Mouse (Mus musculus) midbrain, embryonic 16.5 days (tissue): ENCODE data around the gene Dusp2. TPM values are rescaled to one million over a fixed set of nuclear protein-coding genes. Genes with fewer than 3 reads are reported as not detected.
"Not testable (repeated sequence)": the region's sequence is repeated elsewhere in the genome, so short reads cannot be mapped to it uniquely, and the experiment has no call there.

Experiments used
- ATAC-seq: fragments of 200-750 bp; cut with Nextera tagmentation; 2 replicates; pipeline ENCODE4 v1.8.0; 2017; ENCODE audit warnings: moderate TSS enrichment
- H3K27ac ChIP-seq: fragments of 300-500 bp; sonication (generic); 2 replicates; pipeline ENCODE4 v1.5.1; 2014; ENCODE audit warnings: mild to moderate bottlenecking, low read length, mixed read lengths
- H3K27me3 ChIP-seq: fragments of 300-500 bp; sonication (generic); 2 replicates; pipeline ENCODE4 v1.6.1; 2014; ENCODE audit warnings: low read depth, low read length, mixed read lengths; ENCODE audit not compliant: control insufficient read depth, insufficient read depth
- H3K36me3 ChIP-seq: fragments of 300-500 bp; sonication (generic); 2 replicates; pipeline ENCODE4 v1.6.1; 2014; ENCODE audit warnings: mild to moderate bottlenecking, low read length, moderate library complexity, mixed read lengths; ENCODE audit not compliant: control insufficient read depth, insufficient read depth
- H3K4me1 ChIP-seq: fragments of 300-500 bp; sonication (generic); 2 replicates; pipeline ENCODE4 v1.6.1; 2014; ENCODE audit warnings: mild to moderate bottlenecking, low read length, mixed read lengths; ENCODE audit not compliant: control insufficient read depth, insufficient read depth
- H3K4me2 ChIP-seq: fragments of 300-500 bp; sonication (generic); 2 replicates; pipeline ENCODE4 v1.6.1; 2014; ENCODE audit warnings: mild to moderate bottlenecking, low read length, mixed read lengths
- H3K4me3 ChIP-seq: fragments of 300-500 bp; sonication (generic); 2 replicates; pipeline ENCODE4 v1.5.1; 2014; ENCODE audit warnings: low read depth, mild to moderate bottlenecking, low read length, moderate library complexity, mixed read lengths
- H3K9ac ChIP-seq: fragments of 300-500 bp; sonication (generic); 2 replicates; pipeline ENCODE4 v1.6.1; 2014; ENCODE audit warnings: low read depth, low read length, mixed read lengths
- H3K9me3 ChIP-seq: fragments of 300-500 bp; sonication (generic); replicated peaks from 2 replicates; pipeline ENCODE4 v1.6.1; 2014; ENCODE audit warnings: mild to moderate bottlenecking, low read length, mixed read lengths; ENCODE audit not compliant: control insufficient read depth, poor library complexity, severe bottlenecking
- WGBS: fragments of 180-500 bp; shearing (Covaris S2); extraction: QIAGEN DNeasy Blood & Tissue Kit; methylation state at CpG from one replicate; pipeline ENCODE4 v1.1.7; 2014; 5-methylcytosine and 5-hydroxymethylcytosine counted together
- polyA plus RNA-seq: library from polyadenylated mRNA; unstranded; fragments of >200 nt; fragmentation: Nextera tagmentation; extraction: Ambion mirVana; gene quantifications from 2 replicates; pipeline ENCODE4 v1.2.1, GENCODE M21; 2015

Dusp2 gene
- 10.8 and 15.6 TPM in 2 replicates for polyA plus RNA-seq

DNA sequence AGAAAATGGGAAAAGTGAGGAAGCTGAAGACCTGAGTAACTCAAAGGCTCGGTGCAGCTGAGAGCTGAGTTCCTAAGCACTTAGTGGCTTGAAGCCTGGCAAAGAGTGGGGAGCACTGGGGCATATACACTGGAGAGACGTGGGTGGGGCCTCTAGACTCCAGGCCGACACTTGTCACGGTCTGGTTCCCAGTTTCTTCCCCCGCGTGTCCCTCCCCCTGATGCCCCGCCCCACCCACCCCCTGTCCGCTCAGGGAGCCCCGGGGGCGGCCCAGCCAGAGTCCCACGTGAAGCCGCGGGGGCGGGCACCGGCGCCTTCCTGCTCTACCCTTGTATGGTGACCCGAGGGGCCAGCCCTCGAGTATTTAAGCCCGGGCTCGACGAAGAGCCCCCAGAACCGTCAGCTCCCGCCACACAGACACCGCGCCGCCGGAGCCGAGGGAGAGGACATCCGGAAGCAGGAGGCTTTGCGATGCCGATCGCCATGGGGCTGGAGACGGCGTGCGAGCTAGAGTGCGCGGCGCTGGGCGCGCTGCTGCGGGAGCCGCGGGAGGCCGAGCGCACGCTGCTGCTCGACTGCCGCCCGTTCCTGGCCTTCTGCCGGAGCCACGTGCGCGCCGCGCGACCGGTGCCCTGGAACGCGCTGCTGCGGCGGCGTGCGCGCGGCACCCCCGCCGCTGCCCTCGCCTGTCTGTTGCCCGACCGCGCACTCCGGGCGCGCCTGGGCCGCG lies at the start of gene Dusp2:
Gene Dusp2, plus strand, starts transcription at position 393 of the 730 bp plus-strand sequence.
- Histone ChIP-seq H3K4me1 (peaks cover 6% of the 10 kb centered on the region; the same call in 1 of the 2 replicates), H3K36me3 (no peaks in the 10 kb centered on the region), H3K4me3 (peak within 1 kb of the TSS; percentile 56), H3K9me3 (no peaks in the 10 kb centered on the region), H3K27ac (no peak within 1 kb of the TSS; the same call in 1 of the 2 replicates), H3K4me2 (peak within 1 kb of the TSS; percentile 93), H3K9ac (peak within 1 kb of the TSS; percentile 64), H3K27me3 (peaks cover 16% of the 10 kb centered on the region)
- WGBS = under 1% methylated on average over 68 of the region's 76 CpGs
- ATAC-seq = peak; percentile 84

DNA sequence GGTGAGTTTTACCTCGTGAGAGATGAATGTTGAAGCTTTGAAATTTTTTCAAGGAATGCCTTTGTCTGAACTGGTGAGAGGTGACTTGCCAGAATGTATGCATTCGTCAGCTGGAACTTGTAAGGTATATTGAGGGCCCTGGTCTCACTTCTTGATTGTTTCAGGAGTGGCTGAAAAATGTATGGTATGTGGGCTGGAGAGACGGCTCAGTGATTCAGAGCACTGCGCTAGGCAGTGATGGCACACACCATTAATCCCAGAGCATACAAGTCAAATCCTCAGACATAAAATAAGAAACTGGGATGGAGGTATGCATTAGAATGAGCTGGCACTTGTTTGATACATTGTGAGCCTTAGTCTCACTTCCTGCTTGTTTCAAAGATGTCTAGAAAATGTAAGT lies 43.7 kb upstream of the Dusp2 start:
- Histone ChIP-seq H3K4me1 (no peaks in the 10 kb centered on the region), H3K36me3 (peaks cover 39% of the 10 kb centered on the region), H3K4me2 (no peak overlapping the region), H3K4me3 (no peak overlapping the region), H3K9me3 (no peaks in the 10 kb centered on the region), H3K27me3 (no peaks in the 10 kb centered on the region), H3K27ac (no peak overlapping the region), H3K9ac (no peak overlapping the region)
- ATAC-seq = no peak
- 89% methylated on average over 4 of the region's 4 CpGs for WGBS

DNA sequence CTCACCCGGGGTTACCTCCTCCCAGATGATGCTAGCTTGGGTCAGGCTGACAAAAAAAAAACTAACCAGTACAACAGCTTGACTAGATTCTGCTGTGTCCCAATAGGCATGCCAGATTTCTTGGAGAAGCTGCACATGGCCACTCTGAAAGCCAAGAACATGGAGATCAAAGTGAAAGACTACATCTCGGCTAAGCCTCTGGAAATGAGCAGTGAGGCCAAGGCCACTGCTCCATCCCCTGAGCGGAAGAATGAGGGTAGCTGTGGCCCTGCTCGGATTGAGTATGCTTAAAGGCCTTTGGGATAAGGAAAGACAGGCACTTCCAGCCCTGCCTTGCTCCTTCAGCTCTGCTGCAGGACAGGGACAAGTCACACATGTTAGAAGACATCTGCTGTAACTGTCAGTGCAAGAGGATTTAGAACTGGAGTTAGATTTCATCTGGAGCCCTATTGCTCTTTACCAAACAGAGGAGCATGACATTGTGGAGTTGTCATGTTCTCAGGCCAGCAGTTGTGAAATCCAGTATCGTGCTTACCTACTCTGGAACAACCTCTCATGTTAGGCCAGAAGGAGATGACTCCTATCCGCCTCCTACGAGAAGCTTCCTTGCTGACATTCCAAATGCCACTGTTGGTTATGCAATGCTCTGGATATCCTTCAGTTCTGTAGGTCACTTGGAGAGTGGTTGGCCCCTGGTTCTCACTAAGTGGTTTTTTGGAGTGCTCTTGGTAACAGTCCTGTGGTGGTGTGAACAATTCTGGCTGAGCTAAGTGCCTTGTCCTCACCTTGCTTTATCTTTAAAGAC lies 38.8 kb upstream of the Dusp2 start:
- Histone ChIP-seq H3K9me3 (no peaks in the 10 kb centered on the region), H3K4me2 (no peak overlapping the region), H3K27ac (no peak overlapping the region), H3K4me1 (no peaks in the 10 kb centered on the region), H3K4me3 (no peak overlapping the region), H3K27me3 (no peaks in the 10 kb centered on the region), H3K36me3 (peaks cover 44% of the 10 kb centered on the region), H3K9ac (no peak overlapping the region)
- no peak for ATAC-seq
- WGBS = 95% methylated on average over 7 of the region's 7 CpGs

DNA sequence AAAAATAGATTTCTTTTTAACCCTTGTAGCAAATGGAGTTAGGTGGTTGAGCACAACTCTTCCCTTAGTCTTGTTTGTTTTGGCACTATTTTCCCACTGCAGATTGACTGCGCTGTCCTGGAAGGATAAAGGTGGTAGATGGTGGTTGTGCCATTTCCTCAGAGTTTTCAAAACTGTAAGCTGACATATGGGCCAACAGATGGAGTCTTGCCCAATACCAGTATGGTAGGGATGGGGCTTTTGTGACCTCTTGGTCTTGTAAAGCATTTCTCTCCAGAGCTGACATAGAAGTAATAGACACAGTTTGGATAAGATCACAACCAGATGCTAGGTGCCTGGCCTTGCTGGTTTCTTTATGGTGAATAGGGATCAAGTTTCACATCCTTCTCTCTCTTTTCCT lies 37.9 kb upstream of the Dusp2 start:
- H3K9ac ChIP-seq = no peak overlapping the region
- H3K4me1 ChIP-seq = no peaks in the 10 kb centered on the region
- H3K27ac ChIP-seq = no peak overlapping the region
- no peaks in the 10 kb centered on the region for H3K9me3 ChIP-seq
- H3K4me2 ChIP-seq = no peak overlapping the region
- 100% methylated on average over 1 of the region's 1 CpGs for WGBS
- H3K36me3 ChIP-seq = peaks cover 39% of the 10 kb centered on the region
- ATAC-seq = no peak
- H3K4me3 ChIP-seq = no peak overlapping the region
- H3K27me3 ChIP-seq = no peaks in the 10 kb centered on the region

DNA sequence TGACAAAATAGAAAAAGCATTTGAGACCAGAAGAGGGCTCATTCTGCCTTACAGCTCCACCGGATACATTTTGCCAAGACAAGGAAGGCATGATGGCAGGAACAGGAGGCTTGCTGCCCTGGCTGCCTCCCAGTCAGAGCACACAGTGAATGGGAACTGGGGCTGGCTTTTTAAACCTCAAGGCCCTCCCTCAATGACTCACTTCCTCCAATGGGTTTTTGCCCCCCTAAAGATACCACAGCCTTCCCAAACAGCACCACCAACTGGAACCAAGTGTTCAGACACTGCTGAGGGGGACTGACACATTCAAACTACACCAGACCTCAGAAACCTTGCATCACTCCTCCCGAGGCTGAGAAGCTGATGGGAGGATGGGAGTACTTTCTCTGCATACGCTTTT lies 35.3 kb upstream of the Dusp2 start:
- ATAC-seq = no peak
- H3K4me1 ChIP-seq = no peaks in the 10 kb centered on the region
- H3K4me2 ChIP-seq = no peak overlapping the region
- peaks cover 29% of the 10 kb centered on the region for H3K36me3 ChIP-seq
- H3K9me3 ChIP-seq = no peaks in the 10 kb centered on the region
- no peak overlapping the region for H3K27ac ChIP-seq
- 90% methylated on average over 3 of the region's 3 CpGs for WGBS
- H3K27me3 ChIP-seq = no peaks in the 10 kb centered on the region
- no peak overlapping the region for H3K4me3 ChIP-seq
- no peak overlapping the region for H3K9ac ChIP-seq

DNA sequence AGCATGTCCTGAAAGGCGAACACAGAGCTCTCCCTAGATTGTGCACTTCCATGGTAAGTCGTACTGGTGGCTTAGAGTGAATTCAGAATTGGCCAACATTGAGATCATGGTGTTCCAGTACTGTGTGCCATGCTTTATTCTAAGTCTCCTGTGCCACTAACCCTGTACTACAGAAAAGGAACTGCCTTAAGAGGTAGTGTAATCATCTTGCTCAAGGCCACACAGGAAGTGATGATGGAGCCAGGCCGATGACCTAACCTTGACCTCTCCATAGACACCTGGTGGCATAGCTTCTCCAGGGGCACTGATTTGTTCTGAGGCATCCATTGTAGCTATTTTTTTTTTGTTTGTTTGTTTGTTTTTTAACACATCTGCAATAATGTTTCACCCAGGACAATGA lies 34.1 kb upstream of the Dusp2 start:
- no peaks in the 10 kb centered on the region for H3K4me1 ChIP-seq
- ATAC-seq = no peak
- H3K9me3 ChIP-seq = no peaks in the 10 kb centered on the region
- 91% methylated on average over 3 of the region's 3 CpGs for WGBS
- no peak overlapping the region for H3K9ac ChIP-seq
- H3K4me2 ChIP-seq = no peak overlapping the region
- no peaks in the 10 kb centered on the region for H3K27me3 ChIP-seq
- no peak overlapping the region for H3K4me3 ChIP-seq
- H3K36me3 ChIP-seq = peaks cover 25% of the 10 kb centered on the region
- H3K27ac ChIP-seq = no peak overlapping the region

DNA sequence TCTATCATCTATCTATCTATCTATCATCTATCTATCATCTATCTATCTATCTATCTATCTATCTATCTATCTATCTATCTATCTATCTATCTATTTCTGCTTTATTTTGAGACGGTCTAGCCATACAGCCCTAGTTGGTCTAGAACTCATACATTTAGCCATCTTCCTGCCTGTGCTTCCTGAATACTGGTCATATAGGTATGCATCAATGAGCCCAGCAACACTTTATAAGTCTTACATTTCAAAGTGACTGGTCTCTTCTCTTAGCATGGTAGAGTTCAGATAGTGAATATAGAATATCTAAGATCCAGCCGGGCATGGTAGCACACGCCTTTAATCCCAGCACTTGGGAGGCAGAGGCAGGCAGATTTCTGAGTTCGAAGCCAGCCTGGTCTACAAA lies 31.8 kb upstream of the Dusp2 start:
- not testable (repeated sequence) for H3K9me3 ChIP-seq, H3K4me3 ChIP-seq, H3K4me1 ChIP-seq, H3K9ac ChIP-seq, H3K4me2 ChIP-seq, H3K36me3 ChIP-seq, ATAC-seq, H3K27ac ChIP-seq, H3K27me3 ChIP-seq
- WGBS = 93% methylated on average over 4 of the region's 4 CpGs

DNA sequence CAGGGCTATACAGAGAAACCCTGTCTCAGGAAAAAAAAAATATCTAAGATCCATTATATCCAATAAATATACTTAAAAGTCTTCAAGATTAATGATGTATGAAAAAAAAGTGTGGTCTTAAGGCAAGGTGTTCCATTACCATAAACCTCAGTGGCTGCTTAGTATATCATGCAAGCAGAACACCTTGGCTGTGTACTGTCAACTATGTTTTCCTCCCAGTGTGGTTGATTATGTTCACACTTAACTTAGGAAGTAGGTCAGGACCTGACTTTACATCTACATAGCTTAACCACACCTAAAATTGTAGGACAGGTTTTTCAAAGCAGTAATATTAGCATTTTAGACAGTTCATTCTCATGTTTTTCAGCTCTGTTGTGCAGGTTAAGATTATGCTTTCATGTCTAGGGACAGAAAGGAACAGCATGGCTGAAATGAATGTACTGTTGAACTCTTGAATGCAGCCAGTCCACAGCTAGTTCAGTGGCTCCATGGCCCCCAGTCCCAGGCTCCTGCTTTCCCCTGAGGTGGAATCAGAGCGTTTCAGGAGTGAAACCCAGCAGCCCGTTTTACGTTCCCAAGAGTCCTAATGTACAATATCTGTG lies 31.2 kb upstream of the Dusp2 start:
- H3K9me3 ChIP-seq = no peaks in the 10 kb centered on the region
- H3K4me2 ChIP-seq = no peak overlapping the region
- H3K27me3 ChIP-seq = no peaks in the 10 kb centered on the region
- H3K36me3 ChIP-seq = peaks cover 8% of the 10 kb centered on the region; the same call in 1 of the 2 replicates
- WGBS = 86% methylated on average over 3 of the region's 3 CpGs
- no peak overlapping the region for H3K27ac ChIP-seq
- no peak overlapping the region for H3K9ac ChIP-seq
- no peak overlapping the region for H3K4me3 ChIP-seq
- H3K4me1 ChIP-seq = no peaks in the 10 kb centered on the region
- ATAC-seq = no peak

DNA sequence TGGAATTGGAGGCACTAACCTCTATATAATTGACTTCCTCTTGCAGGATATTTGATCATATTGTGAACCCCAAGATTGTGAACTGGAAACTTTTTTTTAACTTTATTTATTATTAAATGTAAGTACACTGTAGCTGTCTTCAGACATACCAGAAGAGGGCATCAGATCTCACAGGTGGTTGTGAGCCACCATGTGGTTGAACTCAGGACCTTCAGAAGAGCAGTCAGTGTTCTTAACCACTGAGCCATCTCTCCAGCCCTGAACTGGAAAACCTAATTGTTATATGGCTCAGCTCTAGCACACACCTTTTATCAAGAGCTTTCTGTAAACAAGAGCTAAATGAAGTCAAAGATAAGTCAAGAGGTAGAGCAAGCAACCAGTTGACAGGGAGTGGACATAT lies 29.8 kb upstream of the Dusp2 start:
- Histone ChIP-seq H3K9ac (no peak overlapping the region), H3K36me3 (no peaks in the 10 kb centered on the region), H3K4me1 (no peaks in the 10 kb centered on the region), H3K27ac (no peak overlapping the region), H3K27me3 (no peaks in the 10 kb centered on the region), H3K4me3 (no peak overlapping the region), H3K4me2 (no peak overlapping the region), H3K9me3 (no peaks in the 10 kb centered on the region)
- no peak for ATAC-seq
